Mouse (Mus musculus): Measurements from ENCODE around the gene Nlrx1. TPM values are rescaled to one million over a fixed set of nuclear protein-coding genes. Genes with fewer than 3 reads are reported as not detected.

Nlrx1 gene
- polyA plus RNA-seq, 3 experiments from 2014 or later, result 3.3 to 10.7 (median 4.1) TPM

- ATAC-seq, result peak; percentile 90
Measured at GRCm38 (mm10) chr9:44268027-44268360, 405 bp downstream of the Nlrx1 start.

DNA sequence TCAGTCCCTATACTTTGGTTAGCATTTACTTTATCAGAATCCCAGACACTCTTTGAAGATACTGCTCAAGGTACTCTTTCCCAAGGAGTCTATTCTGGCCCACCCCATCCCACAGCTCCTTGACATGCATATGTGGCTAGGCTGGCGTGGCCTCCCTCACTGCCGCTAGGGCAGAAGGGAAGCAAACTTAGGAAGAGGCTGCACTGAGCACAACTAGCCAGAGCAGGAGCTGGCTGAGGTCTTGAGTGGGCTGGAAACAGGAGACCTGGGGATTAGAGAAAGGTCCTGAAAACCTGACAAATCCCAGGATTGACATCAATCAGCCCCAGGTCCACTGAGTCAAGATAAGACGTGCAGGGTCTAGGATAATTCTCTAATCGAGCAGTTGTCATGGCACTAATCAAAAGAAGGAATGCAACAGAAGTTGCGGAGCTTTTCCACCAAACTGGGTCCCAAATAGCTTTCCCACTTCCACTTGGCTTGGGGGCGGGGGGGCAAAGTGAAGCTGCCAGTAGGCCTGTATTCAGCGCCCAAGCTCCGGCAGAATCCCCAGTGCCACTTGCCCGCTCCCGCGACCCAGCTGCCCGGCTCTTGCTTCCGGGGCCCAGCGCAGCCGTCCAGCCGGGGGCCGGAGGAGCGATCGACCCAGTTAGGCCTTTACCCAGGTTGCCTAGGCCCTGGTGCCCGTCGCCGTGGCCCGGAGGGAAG, 926 bp downstream of the Nlrx1 start:
- no peak for ATAC-seq

GRCm38 (mm10) chr9:44266478-44267226, 1.7 kb downstream of the Nlrx1 start:
- no peak for ATAC-seq

GRCm38 (mm10) chr9:44261388-44261787, 7.0 kb downstream of the Nlrx1 start:
- no peak for ATAC-seq

- ATAC-seq, result no peak
Measured at GRCm38 (mm10) chr9:44259014-44259413, 9.4 kb downstream of the Nlrx1 start.

DNA sequence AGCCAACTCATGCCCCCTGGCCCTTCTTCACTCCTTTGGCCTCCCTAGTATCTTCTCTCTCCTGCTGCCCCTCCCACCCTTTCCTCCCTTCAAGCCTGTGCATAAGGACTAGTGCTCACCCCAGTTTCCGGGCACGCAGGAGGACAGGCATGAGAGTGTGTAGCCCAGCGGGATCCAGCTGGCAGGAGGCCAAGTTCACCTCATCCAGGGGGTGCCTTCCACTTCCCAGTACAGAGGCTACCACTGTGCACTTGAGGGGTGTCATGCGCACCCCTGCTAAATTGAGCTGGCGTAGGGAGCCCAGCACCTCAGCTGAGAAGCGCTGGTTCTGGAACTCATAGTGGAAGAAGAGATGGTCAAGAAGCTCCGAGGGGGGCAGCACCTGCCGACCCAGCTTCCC, 12.2 kb downstream of the Nlrx1 start:
- ATAC-seq, result no peak

GRCm38 (mm10) chr9:44255136-44255521, 13.3 kb downstream of the Nlrx1 start:
- ATAC-seq, result no peak

DNA sequence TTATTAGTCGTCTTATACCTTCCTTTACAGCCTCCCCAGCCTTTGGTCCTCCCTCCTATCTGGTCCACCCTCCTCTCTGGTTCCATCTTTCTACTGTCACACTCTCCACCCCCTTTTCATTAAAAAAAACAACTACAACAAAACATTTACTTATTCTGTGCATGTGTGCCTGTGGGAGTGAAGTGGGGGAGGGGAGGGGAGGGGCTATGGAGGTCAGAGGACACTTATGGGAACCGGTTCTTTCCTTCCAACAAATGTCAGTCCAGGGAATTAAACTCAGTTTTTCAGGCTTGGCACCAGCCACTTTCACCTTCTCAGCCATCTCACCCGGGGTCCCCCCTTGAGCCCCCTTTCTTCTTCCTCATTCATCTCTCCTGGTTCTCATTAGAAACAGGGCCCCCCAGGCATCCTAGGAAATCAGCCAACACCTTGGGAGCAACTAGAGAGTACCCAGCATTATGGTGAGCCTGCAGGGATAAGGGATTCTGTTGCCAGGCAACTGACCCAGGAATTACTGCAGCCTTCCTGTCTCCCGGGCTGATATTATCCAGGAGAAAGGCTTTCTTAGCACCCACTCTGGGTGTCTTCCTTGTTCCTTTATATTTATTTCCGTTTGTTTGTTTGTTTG, 13.8 kb downstream of the Nlrx1 start:
- ATAC-seq, result no peak

DNA sequence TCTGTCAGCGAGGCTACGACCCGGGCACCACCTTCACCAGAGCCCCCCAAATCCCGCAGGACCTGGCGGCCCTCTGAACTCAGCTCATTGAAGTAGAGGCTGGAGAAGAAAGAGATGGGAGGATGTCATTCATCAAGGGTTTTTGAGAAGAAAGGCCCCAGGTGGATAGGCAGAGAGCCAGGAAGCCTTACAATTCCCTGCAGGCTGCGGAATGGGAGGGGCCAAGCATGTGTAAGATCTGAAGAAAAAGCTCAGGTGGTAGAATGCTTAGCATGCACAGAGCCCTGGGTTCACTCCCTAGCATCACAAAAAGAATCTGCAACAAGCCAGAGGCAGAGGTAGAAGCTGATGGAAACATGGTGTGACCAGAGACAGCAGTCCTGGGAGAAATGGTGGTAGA, 15.0 kb downstream of the Nlrx1 start:
- ATAC-seq, result no peak

DNA sequence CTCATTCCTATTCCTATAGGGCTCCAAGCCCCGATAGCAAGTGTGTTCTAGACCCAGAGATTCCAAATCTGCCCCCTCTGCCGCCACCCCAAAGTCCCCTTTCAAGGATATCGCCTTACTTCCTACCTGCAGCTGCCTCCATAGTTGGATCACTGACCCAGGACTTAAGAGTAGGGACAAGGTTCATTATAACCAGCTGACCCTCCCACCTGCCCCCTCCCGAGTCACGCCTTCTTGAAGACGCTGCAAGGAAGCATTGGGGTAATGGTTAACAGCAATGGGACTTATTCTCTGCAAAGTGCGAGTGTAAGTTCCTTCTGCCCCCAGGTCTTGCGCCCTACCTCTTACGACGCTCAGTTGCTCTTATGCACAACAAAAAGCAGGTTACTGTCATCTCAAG, 17.1 kb downstream of the Nlrx1 start, which contains the start of gene Pdzd3:
TSS of gene Pdzd3 (minus strand) at position 158 of the 400 bp plus-strand sequence.
- ATAC-seq, result no peak

GRCm38 (mm10) chr9:44250445-44250844, 18.0 kb downstream of the Nlrx1 start:
- ATAC-seq, result no peak

GRCm38 (mm10) chr9:44249181-44250146, 18.9 kb downstream of the Nlrx1 start:
- no peak for ATAC-seq

DNA sequence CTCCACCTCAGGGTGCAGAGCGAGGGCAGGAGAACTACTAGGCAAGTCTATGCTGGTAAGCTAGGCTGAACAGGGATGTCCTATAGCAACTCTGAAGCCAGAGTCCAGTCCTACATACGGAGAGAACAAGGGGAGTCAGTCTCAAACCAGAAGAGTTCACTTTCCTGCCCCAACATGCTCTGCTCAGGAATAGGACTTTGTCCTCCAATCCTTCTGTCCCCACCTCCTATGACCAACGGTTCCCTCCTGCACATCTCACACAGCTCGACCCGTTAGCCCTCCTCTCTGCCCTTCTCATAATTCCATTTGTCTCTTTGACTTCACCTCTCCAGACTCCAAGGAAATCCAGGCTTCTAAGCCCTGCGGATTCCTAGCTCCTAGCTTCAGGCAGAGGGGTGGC, 20.5 kb downstream of the Nlrx1 start:
- ATAC-seq, result no peak

DNA sequence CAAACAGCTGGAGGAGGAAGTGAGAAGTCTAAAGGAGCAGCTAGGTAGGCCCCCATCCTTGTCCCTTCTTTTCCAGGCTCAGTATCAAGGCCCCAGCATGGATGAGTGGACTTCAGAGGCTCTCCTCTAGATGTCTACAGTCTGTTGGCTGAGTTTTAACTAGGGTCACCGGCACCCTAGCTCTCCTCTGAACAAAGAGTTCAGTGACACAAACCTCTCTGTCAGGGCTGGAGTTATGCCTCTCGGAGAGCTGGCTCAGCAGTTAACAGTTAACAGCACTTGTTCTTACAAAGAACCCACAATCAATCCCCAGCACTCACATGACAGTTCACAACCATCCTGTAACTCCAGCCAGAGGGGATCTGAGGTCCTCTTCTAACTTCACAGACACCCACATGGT, 24.8 kb downstream of the Nlrx1 start:
- ATAC-seq, result no peak

DNA sequence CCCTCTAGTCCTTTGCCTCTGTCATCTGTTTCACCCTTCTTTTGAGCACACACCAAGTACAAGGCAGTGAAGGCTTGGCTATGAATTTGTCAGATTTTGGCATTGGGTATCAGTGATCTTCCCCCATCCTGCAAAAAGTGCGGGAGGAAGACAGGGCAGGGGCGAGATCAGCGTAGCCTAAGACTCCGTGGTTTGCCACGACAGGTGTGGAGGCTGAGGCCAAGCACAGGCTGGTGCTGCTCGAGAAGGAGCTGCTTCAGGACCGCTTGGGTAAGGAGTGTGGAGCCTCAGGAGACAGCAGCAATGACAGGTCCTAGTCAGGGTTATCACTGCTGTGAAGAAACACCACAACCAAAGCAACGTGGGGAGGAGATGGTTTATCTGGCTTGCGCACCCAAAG, 27.0 kb downstream of the Nlrx1 start:
- ATAC-seq, result no peak

- ATAC-seq, result no peak
Measured at GRCm38 (mm10) chr9:44240911-44241310, 27.5 kb downstream of the Nlrx1 start.

- ATAC-seq, result no peak
Measured at GRCm38 (mm10) chr9:44240399-44240798, 28.0 kb downstream of the Nlrx1 start, which contains the start of gene Ccdc153. Gene Ccdc153, plus strand, starts transcription at chr9:44240676.

DNA sequence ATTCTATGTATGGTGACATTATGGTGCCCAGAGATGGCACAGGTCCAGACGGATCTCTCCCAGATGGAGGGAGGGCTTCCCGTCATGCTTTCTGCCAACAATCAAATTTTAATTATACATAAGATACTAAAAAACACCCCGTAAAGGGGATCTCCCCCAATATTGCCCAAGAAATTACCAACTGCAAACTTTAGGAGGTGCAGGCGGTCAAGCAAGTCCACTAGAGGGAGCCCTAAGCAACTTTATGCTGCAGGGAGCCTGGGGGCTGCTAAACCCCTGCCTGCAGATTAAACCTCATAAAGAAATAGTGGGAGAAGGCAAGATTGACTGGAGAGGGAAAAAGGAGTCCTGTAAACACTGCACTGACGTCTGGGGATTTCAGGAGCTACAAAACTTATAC, 29.0 kb downstream of the Nlrx1 start:
- ATAC-seq, result peak; percentile 30

- ATAC-seq, result peak; percentile 57
Measured at GRCm38 (mm10) chr9:44238501-44239190, 29.8 kb downstream of the Nlrx1 start.

DNA sequence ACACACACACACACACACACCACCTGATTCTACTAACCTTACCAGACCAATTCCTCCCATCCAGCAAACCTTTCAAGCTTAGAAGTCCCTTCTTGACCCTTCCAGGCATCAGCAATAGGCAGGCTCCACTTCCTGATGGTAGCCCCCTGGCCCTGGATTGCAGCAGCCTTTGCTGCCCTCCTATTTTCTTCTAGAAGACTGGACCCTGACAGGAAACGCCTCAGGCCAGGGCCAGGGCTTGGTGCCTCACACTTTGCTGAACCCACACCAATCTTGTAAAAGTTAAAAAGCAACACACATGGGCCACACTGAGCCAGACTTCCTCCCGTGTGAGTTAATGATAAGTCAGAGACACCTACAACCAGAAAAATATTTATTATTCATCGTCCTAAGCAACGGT, 31.3 kb downstream of the Nlrx1 start:
- ATAC-seq, result no peak

DNA sequence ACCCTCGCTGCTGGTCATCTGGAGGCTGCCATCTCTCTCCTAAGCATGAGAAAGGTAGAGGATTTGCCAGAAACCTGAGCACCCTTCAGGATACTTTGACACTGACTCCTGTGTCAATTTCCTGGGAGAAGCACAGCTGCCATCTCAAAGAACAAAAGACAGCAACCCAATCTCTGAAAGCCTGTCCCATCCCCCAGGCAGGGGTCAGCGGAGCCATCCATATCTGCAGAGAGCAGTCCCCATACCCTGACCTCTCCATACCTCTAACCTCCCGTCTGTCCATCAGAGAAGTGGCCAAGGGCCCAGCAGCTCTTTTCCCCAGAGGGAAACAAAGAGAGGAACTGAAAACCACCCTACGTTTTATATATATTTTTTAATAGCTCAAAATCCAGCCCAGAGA, 31.8 kb downstream of the Nlrx1 start:
- ATAC-seq, result no peak
